Mouse (Mus musculus) ES-E14 (cell line): ENCODE results near the gene 1700019D03Rik. TPM values are rescaled to one million over a fixed set of nuclear protein-coding genes. Genes with fewer than 3 reads are reported as not detected.
"Not testable (repeated sequence)": the region's sequence is repeated elsewhere in the genome, so short reads cannot be mapped to it uniquely, and the experiment has no call there.

ENCODE experiments used
- DNase-seq: peaks from one replicate; pipeline ENCODE4 v3.0.0-alpha.2; 2013; ENCODE audit warnings: low read depth, low spot score
- H3K27ac ChIP-seq: 2 replicates; pipeline ENCODE4 v1.5.1; 2012; ENCODE audit warnings: low read depth, mild to moderate bottlenecking, low read length, moderate library complexity, mixed read lengths; ENCODE audit not compliant: poor library complexity, insufficient read depth, severe bottlenecking
- H3K36me3 ChIP-seq: 2 replicates; pipeline ENCODE4 v1.6.1; 2012; ENCODE audit warnings: mild to moderate bottlenecking, low read length, moderate library complexity, mixed read lengths; ENCODE audit not compliant: control insufficient read depth, poor library complexity, insufficient read depth, severe bottlenecking
- H3K4me1 ChIP-seq, 2 experiments: fragments of 150-350 bp in 1 of 2; sonication (generic) in 1 of 2; 2 replicates each; pipeline ENCODE4 v1.6.1; 2012; ENCODE audit warnings: low read length in 2 of 2, mild to moderate bottlenecking in 1 of 2, mixed read lengths in 1 of 2; ENCODE audit not compliant: control insufficient read depth in 2 of 2, insufficient read depth in 2 of 2, poor library complexity in 1 of 2
- H3K4me3 ChIP-seq, 2 experiments: fragments of 150-350 bp in 1 of 2; sonication (generic) in 1 of 2; 2 replicates each; pipeline ENCODE4 v1.5.1; 2012; ENCODE audit warnings: low read length in 2 of 2, low read depth in 1 of 2, mild to moderate bottlenecking in 1 of 2, mixed read lengths in 1 of 2; ENCODE audit not compliant: insufficient read depth in 1 of 2, poor library complexity in 1 of 2, severe bottlenecking in 1 of 2
- H3K9ac ChIP-seq: 2 replicates; pipeline ENCODE4 v1.6.1; 2012; ENCODE audit warnings: low read depth, mild to moderate bottlenecking, low read length, mixed read lengths; ENCODE audit not compliant: poor library complexity, insufficient read depth, severe bottlenecking
- H3K9me3 ChIP-seq: fragments of 150-350 bp; sonication (generic); 2 replicates; pipeline ENCODE4 v1.6.1; 2012; ENCODE audit warnings: low read depth, mild to moderate bottlenecking, low read length; ENCODE audit not compliant: control insufficient read depth, insufficient read depth
- CHD2 ChIP-seq: IDR thresholded peaks from 2 replicates; pipeline ENCODE4 v1.6.1; 2014; ENCODE audit warnings: mild to moderate bottlenecking, low read depth, low read length, inconsistent platforms
- HCFC1 ChIP-seq: IDR thresholded peaks from 2 replicates; pipeline ENCODE4 v1.6.1; 2012; ENCODE audit warnings: low read length, inconsistent platforms, borderline replicate concordance; ENCODE audit not compliant: insufficient read depth
- MAFK ChIP-seq: IDR thresholded peaks from 2 replicates; pipeline ENCODE4 v1.6.1; 2014; ENCODE audit warnings: mild to moderate bottlenecking, low read depth, low read length, inconsistent platforms; ENCODE audit not compliant: insufficient read depth
- ZC3H11A ChIP-seq: IDR thresholded peaks from 2 replicates; pipeline ENCODE4 v1.6.1; 2012; ENCODE audit warnings: low read depth, mild to moderate bottlenecking, inconsistent platforms, low read length, borderline replicate concordance
- ZNF384 ChIP-seq: IDR thresholded peaks from 2 replicates; pipeline ENCODE4 v1.6.1; 2012; ENCODE audit warnings: low read depth, low read length, inconsistent platforms
- in situ Hi-C, 2 experiments: fragments of 600-800 bp; cut with MboI; formaldehyde crosslinking; loops; one replicate each; pipeline ENCODE4 v1.15.1; 2025; ENCODE audit warnings: low sequenced_read_pairs in 2 of 2, inconsistent platforms in 1 of 2; ENCODE audit not compliant: unreplicated experiment in 2 of 2
- total RNA-seq: library from RNA; depleted of rRNA; stranded (reverse); fragments of 300-350 nt; gene quantifications from 2 replicates; pipeline ENCODE4 v1.2.3, GENCODE M21; 2012

Gene 1700019D03Rik
- total RNA-seq, 1 experiment = 65.8 TPM

DNA sequence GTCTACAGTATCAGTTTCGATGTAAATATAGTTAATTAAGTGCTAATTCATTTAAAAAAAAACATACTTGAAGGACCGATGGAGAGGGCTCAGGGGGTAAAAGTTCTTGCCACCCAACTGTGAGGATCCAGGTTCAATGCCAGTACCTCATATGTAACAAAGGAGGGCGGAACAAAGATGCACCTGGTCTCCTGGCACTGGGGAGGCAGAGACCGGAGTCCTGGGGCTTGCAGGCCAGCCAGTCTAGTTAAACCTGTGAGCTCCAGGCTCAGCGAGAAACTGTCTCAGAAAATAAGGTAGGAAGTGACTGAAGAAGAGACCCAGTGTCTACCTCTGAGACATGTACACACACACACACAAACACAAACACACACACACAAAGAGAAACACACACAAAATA is 72.1 kb downstream of the 1700019D03Rik start:
- TF ChIP-seq ZC3H11A (no peak), MAFK (no peak)
- in situ Hi-C loops = no loop called here

GRCm38 (mm10) chr1:52939021-52939420 is 81.0 kb downstream of the 1700019D03Rik start:
- Histone ChIP-seq H3K27ac (peak overlapping the region; percentile 43; the same call in 1 of the 2 replicates), H3K36me3 (peaks cover 4% of the 10 kb centered on the region; the same call in 1 of the 2 replicates), H3K9ac (no peak overlapping the region), H3K9me3 (peaks cover 22% of the 10 kb centered on the region), H3K4me1 (no peaks in the 10 kb centered on the region), H3K4me3 (no peak overlapping the region)
- in situ Hi-C loops = no loop called here
- DNase-seq = no peak
- TF ChIP-seq ZNF384 (no peak), CHD2 (no peak), MAFK (no peak), HCFC1 (no peak), ZC3H11A (no peak)

More for the DNA sequence above, 72.1 kb downstream of the 1700019D03Rik start:
- peaks cover 20% of the 10 kb centered on the region for H3K36me3 ChIP-seq
- DNase-seq = no peak
- no peak overlapping the region for H3K27ac ChIP-seq
- H3K9ac ChIP-seq = no peak overlapping the region
- H3K4me3 ChIP-seq = no peak overlapping the region
- H3K9me3 ChIP-seq = peaks cover 14% of the 10 kb centered on the region
- H3K4me1 ChIP-seq = no peaks in the 10 kb centered on the region

DNA sequence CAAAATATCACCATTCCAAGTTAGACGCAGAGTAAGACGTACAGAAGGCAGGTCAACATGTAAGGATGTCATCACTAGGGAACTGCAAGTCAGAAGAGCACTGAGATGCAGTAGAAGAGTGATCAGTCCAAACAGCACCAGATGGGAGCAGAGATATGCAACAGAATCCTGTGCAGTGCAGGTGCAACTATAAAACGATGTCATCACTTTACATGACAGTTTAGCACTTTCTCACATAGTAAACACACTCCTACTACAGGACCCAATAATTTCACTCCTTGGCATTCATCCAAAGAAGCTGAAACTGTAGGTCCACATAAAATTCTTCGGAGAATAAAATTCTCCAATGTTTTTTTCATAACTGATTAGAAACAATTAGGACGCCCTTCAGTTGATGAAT is 85.5 kb downstream of the 1700019D03Rik start:
- DNase-seq = no peak
- TF ChIP-seq HCFC1 (no peak), ZNF384 (no peak), CHD2 (no peak), ZC3H11A (no peak), MAFK (no peak)
- peaks cover 7% of the 10 kb centered on the region for H3K36me3 ChIP-seq
- H3K9me3 ChIP-seq = peaks cover 29% of the 10 kb centered on the region
- no peak overlapping the region for H3K27ac ChIP-seq
- no peak overlapping the region for H3K4me3 ChIP-seq
- no peak overlapping the region for H3K9ac ChIP-seq
- no peaks in the 10 kb centered on the region for H3K4me1 ChIP-seq
- in situ Hi-C loops = no loop called here

- DNase-seq = not testable (repeated sequence)
Observed at GRCm38 (mm10) chr1:52924482-52924881, 95.5 kb downstream of the 1700019D03Rik start.

GRCm38 (mm10) chr1:52918897-52919296 is 101.1 kb downstream of the 1700019D03Rik start:
- H3K4me3 ChIP-seq, DNase-seq, in situ Hi-C loops, H3K9me3 ChIP-seq, H3K27ac ChIP-seq, H3K4me1 ChIP-seq, H3K36me3 ChIP-seq, H3K9ac ChIP-seq: not testable (repeated sequence)

More at GRCm38 (mm10) chr1:52924482-52924881, 95.5 kb downstream of the 1700019D03Rik start:
- H3K9ac ChIP-seq, H3K27ac ChIP-seq, H3K4me1 ChIP-seq, H3K4me3 ChIP-seq, in situ Hi-C loops: not testable (repeated sequence)
- Histone ChIP-seq H3K9me3 (peaks cover 17% of the 10 kb centered on the region), H3K36me3 (peaks cover 13% of the 10 kb centered on the region)
